Comparison of ENCODE assay signal across 14 mouse cellular contexts in the genomic region with DNA sequence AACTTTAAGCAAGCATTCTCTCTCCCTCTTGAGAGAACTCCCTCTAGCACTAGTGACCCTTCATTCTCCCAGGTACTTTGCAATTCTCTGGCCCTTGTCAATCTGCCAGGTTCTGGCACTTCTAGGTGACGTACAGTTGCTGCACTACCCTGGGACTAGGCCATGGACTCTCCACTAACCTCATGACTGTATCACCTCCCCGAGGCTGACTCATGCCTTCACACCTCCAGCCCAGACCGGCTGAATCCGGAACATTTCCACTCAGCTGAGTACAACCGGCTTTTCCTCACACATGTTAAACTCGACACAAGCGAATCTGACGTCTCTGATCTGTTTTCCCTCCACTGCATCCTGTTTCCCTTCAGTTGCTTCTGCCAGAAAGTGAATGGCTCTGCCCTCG. TPM values are rescaled to one million over a fixed set of nuclear protein-coding genes. Genes with fewer than 3 reads are reported as not detected.
A peak's percentile ranks its signal among the peaks of the same experiment; 100 is the strongest.
DNase-seq lines count a peak whose midpoint lies in the region; ATAC-seq lines count a peak whose summit lies in the region.
"Had no signal": no experiment of that assay in that cellular context is flagged by ENCODE, and none has a peak within 500 bp of the region (broad histone marks: within the 10 kb centered on the region; RNA-seq: fewer than 3 reads in every experiment).

No protein-coding gene starts in this region.

- no peaks in the 10 kb centered on the region for H3K27me3 ChIP-seq in kidney, embryonic 15.5 days
- H3K27me3 ChIP-seq: hindbrain, embryonic 13.5 days; liver, embryonic 12.5 days had no signal

- no peak overlapping the region for H3K4me3 ChIP-seq in kidney, embryonic 15.5 days (replicated peaks)
- H3K4me3 ChIP-seq: hindbrain, embryonic 13.5 days; layer of hippocampus, adult 2 months; liver, embryonic 12.5 days had no signal

- WGBS in kidney, embryonic 15.5 days = 58% methylated on average over 9 of the region's 9 CpGs

- no peaks in the 10 kb centered on the region for H3K36me3 ChIP-seq in kidney, embryonic 15.5 days
- H3K36me3 ChIP-seq: hindbrain, embryonic 13.5 days; liver, embryonic 12.5 days had no signal

- no peak overlapping the region for H3K27ac ChIP-seq in kidney, embryonic 15.5 days
- H3K27ac ChIP-seq: hindbrain, embryonic 13.5 days; layer of hippocampus, adult 2 months; liver, embryonic 12.5 days had no signal

- no peaks in the 10 kb centered on the region for H3K4me1 ChIP-seq in kidney, embryonic 15.5 days
- H3K4me1 ChIP-seq: hindbrain, embryonic 13.5 days had no signal

- no peak for ATAC-seq in kidney, embryonic 15.5 days (replicated peaks; ENCODE audit: low FRiP score)
- ATAC-seq: CD4-positive, CD25-positive, alpha-beta regulatory T cell, adult 4 months; liver, embryonic 12.5 days had no signal

- H3K9ac ChIP-seq in kidney, embryonic 15.5 days = no peak overlapping the region
- H3K9ac ChIP-seq: hindbrain, embryonic 13.5 days; liver, embryonic 12.5 days had no signal

- H3K9me3 ChIP-seq in kidney, embryonic 15.5 days (replicated peaks) = no peaks in the 10 kb centered on the region
- H3K9me3 ChIP-seq: hindbrain, embryonic 13.5 days; liver, embryonic 12.5 days had no signal

- no peak overlapping the region for H3K4me2 ChIP-seq in kidney, embryonic 15.5 days
- H3K4me2 ChIP-seq: hindbrain, embryonic 13.5 days; liver, embryonic 12.5 days had no signal

- peak; percentile 33 for DNase-seq in kidney, adult 11 months
- peak; percentile 22 for DNase-seq in brain, adult 2 months (ENCODE audit: low read depth, low spot score)
- DNase-seq in kidney, postnatal 4 days = peak; percentile 8 to 48
- DNase-seq in lung, postnatal 4 days = peak; percentile 30 to 54
- no peak for DNase-seq in urinary bladder, adult 2 months (ENCODE audit: low spot score)
- no peak for DNase-seq in adipocyte (ENCODE audit: low spot score)
- DNase-seq: adrenal gland, postnatal 25 days; embryo, embryonic 11 days; right cerebral cortex, postnatal 25 days had no signal

RNA-seq across cellular contexts. Expression of a gene that starts 4.0 kb away (rescaled TPM):
- 2.5 and 2.8 TPM in 2 replicates for polyA plus RNA-seq in kidney, embryonic 15.5 days (2015; fragmentation: Nextera tagmentation; extraction: Ambion mirVana)
- polyA plus RNA-seq in urinary bladder, adult 2 months (2012; rRNA removed) = 0.30 TPM in 1 of 2 replicates, not detected in the other

Comparison
In these comparisons a context has a peak if more than half of its experiments do, and no peak if none do; other contexts are left out.
1. DNase-seq: peak in kidney, adult 11 months (single experiment), brain, adult 2 months (single experiment), kidney, postnatal 4 days (2 of 2) and lung, postnatal 4 days (2 of 2); none in urinary bladder, adult 2 months (single experiment) and adipocyte (single experiment).